Comparison of ENCODE assay signal across 8 mouse cellular contexts in genomic region chr9:30422940-30423339, GRCm38 (mm10). TPM values are rescaled to one million over a fixed set of nuclear protein-coding genes. Genes with fewer than 3 reads are reported as not detected.
DNase-seq lines count a peak whose midpoint lies in the region; ATAC-seq and TF ChIP-seq lines count a peak whose summit lies in the region.

No protein-coding gene starts in this region.

- DNase-seq in heart, adult 18-20 months, result peak; percentile 36 to 63
- peak; percentile 29 for DNase-seq in thymus, adult 2 months
- no peak for DNase-seq in thymus, adult 18-20 months
- DNase-seq in cerebellum, postnatal 10 days, result peak; percentile 82 to 83
- DNase-seq in heart, postnatal 14 days, result peak; percentile 52 to 65
- DNase-seq in lung, postnatal 0 days (ENCODE audit: low spot score), result peak; percentile 73
- peak; percentile 14 for DNase-seq in yolk sac, embryonic 10.5 days (ENCODE audit: low spot score)

- H3K4me1 ChIP-seq in heart, embryonic 12.5 days (replicated peaks), result peaks cover 6% of the 10 kb centered on the region
- peaks cover 6% of the 10 kb centered on the region for H3K4me1 ChIP-seq in thymus, adult 2 months (replicated peaks; ENCODE audit: control insufficient read depth, insufficient read depth, low read length)
- peaks cover 6% of the 10 kb centered on the region; the same call in 1 of the 2 replicates for H3K4me1 ChIP-seq in lung, postnatal 0 days (ENCODE audit: insufficient read depth, low read depth, low read length)

- TF ChIP-seq CTCF in thymus, adult 2 months (IDR thresholded peaks at IDR 0.05; ENCODE audit: borderline replicate concordance, control insufficient read depth, extremely low read depth, insufficient read depth, low read length, poor library complexity), result no peak
- TF ChIP-seq CTCF in lung, postnatal 0 days (IDR thresholded peaks at IDR 0.05), result peak; percentile 89

- WGBS in heart, embryonic 12.5 days, result 2% methylated on average over 1 of the region's 1 CpGs
- WGBS in thymus, adult 2 months, result 3% methylated on average over 1 of the region's 1 CpGs
- WGBS in lung, postnatal 0 days, result 3% methylated on average over 1 of the region's 1 CpGs

- 0 out of 2 replicates have a peak, but pooled peaks cover 10% of the 10 kb centered on the region for H3K27me3 ChIP-seq in heart, embryonic 12.5 days (replicated peaks)
- H3K27me3 ChIP-seq in thymus, adult 2 months (ENCODE audit: control insufficient read depth, insufficient read depth, low read length), result no peaks in the 10 kb centered on the region
- H3K27me3 ChIP-seq in lung, postnatal 0 days (replicated peaks; ENCODE audit: insufficient read depth, low read length), result 0 out of 2 replicates have a peak, but pooled peaks cover 3% of the 10 kb centered on the region

- H3K27ac ChIP-seq in heart, embryonic 12.5 days (ENCODE audit: poor library complexity, severe bottlenecking), result no peak overlapping the region
- no peak overlapping the region for H3K27ac ChIP-seq in thymus, adult 2 months (ENCODE audit: control insufficient read depth, insufficient read depth, low read length)
- no peak overlapping the region for H3K27ac ChIP-seq in lung, postnatal 0 days (ENCODE audit: low read length)

- no peak overlapping the region for H3K4me3 ChIP-seq in heart, embryonic 12.5 days
- no peak overlapping the region for H3K4me3 ChIP-seq in thymus, adult 2 months (ENCODE audit: control insufficient read depth, insufficient read depth, low read length)
- H3K4me3 ChIP-seq in lung, postnatal 0 days (ENCODE audit: low read depth, low read length), result no peak overlapping the region

- H3K9me3 ChIP-seq in heart, embryonic 12.5 days (replicated peaks), result no peaks in the 10 kb centered on the region
- H3K9me3 ChIP-seq in lung, postnatal 0 days (ENCODE audit: low read length), result no peaks in the 10 kb centered on the region

- TF ChIP-seq POLR2A in thymus, adult 2 months (IDR thresholded peaks at IDR 0.05; ENCODE audit: control insufficient read depth, extremely low read depth, insufficient read depth, low read length, poor library complexity), result no peak

- intact Hi-C loops in heart, postnatal 14 days (cut with DNase I), result loop anchor here (2.0 kb wide), 1 partner anchor 762 kb away; no protein-coding TSS in a partner anchor

- no peak for ATAC-seq in heart, embryonic 12.5 days (ENCODE audit: insufficient number of reproducible peaks, low FRiP score)
- ATAC-seq in lung, postnatal 0 days, result no peak

- no peaks in the 10 kb centered on the region for H3K36me3 ChIP-seq in heart, embryonic 12.5 days
- H3K36me3 ChIP-seq in thymus, adult 2 months (ENCODE audit: control insufficient read depth, insufficient read depth, low read length), result no peaks in the 10 kb centered on the region
- no peaks in the 10 kb centered on the region for H3K36me3 ChIP-seq in lung, postnatal 0 days (ENCODE audit: insufficient read depth, low read length)

- no peak overlapping the region for H3K4me2 ChIP-seq in heart, embryonic 12.5 days
- no peak overlapping the region for H3K4me2 ChIP-seq in lung, postnatal 0 days (replicated peaks; ENCODE audit: low read depth, low read length)

- H3K9ac ChIP-seq in heart, embryonic 12.5 days, result no peak overlapping the region
- no peak overlapping the region for H3K9ac ChIP-seq in lung, postnatal 0 days (replicated peaks; ENCODE audit: low read depth)

- TF ChIP-seq EP300 in lung, postnatal 0 days (IDR thresholded peaks at IDR 0.05), result no peak

RNA-seq across cellular contexts. Expression of gene Snx19, which starts 4.0 kb away (rescaled TPM):
- 10 to 100 TPM; 23.0 to 27.9 TPM for total RNA-seq in heart, adult 18-20 months (2021)
- polyA plus RNA-seq in heart, embryonic 12.5 days (2016; fragmentation: Nextera tagmentation; extraction: Ambion mirVana), result 21.4 and 22.2 TPM in 2 replicates
- 14.7 and 15.0 TPM in 2 replicates for polyA plus RNA-seq in thymus, adult 2 months (2012; rRNA removed)
- total RNA-seq in heart, postnatal 14 days (2021), result 10 to 100 TPM; 24.6 to 26.9 TPM
- polyA plus RNA-seq in lung, postnatal 0 days (2015; fragmentation: Nextera tagmentation; extraction: Ambion mirVana), result 12.6 and 13.5 TPM in 2 replicates

Comparison
In these comparisons a context has a peak if more than half of its experiments do, and no peak if none do; other contexts are left out.
1. DNase-seq: peak in heart, adult 18-20 months (2 of 2), thymus, adult 2 months (single experiment), cerebellum, postnatal 10 days (2 of 2), heart, postnatal 14 days (2 of 2), lung, postnatal 0 days (single experiment) and yolk sac, embryonic 10.5 days (single experiment); none in thymus, adult 18-20 months (0 of 2).